Mouse (Mus musculus) megakaryocyte, adult 5-6 weeks (primary cell): ENCODE measurements at regions not wholly inside any gene's neighbourhood (a gene's known extent, or its start where the extent isn't known, plus 50 kb on each side); places are given as distances from the start of the nearest gene placed in this dataset.
"Not testable (repeated sequence)": the region's sequence is repeated elsewhere in the genome, so short reads cannot be mapped to it uniquely, and the experiment has no call there.

Source experiments
- ATAC-seq: 2 replicates; pipeline ENCODE4 v1.8.0; 2016; ENCODE audit warnings: mild to moderate bottlenecking, inconsistent platforms; ENCODE audit not compliant: poor library complexity, severe bottlenecking

DNA sequence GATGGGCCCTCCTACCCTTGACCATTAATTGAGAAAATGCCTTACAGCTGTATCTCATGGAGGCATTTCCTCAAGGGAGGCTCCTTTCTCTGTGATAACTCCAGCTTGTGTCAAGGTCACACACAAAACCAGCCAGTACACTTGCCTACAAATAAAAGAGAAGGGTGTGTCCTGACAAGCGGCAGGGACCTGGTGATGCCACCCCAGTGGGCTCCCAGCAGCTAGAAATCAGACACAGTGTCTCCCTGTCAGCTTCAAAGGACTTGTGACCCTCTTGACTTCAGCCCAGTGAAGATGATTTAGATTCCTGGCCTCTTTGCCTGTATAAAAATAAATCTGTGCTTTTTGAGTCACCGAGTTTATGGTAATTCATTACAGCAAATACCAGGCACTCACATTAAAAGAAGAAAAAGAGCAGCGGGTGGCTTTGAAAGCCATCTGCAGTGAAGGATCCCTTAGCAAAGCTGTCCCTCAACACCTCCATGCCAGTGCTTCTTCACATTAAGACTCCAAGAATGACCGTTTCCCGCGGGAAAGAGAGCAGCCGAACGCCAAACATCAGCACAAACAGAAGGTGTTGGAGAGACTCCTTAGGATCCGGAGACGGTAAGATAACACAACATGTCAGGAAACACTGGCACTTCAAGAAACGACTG is 273.5 kb downstream of the Gxylt1 start:
- ATAC-seq = peak; percentile 1; the same call in 1 of the 2 replicates

DNA sequence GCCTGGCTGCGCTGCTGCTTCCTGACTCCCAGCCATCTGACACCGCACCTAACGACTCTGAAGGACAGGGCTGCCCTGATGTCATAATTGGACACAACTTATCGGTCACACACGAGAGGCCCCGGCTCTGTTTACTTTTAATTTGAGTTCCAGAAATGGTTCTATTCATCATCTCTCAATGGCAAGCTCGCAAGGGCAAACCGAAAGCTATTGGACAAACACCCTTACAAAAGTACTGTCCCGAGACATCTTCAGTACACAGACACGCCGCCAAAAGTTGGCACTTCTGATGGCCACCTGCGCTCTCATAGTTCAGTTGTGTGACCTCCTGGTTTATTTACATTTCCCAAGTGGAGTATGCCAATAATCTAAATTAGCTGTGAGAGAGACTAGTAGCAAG is 274.9 kb downstream of the Gxylt1 start:
- no peak for ATAC-seq

DNA sequence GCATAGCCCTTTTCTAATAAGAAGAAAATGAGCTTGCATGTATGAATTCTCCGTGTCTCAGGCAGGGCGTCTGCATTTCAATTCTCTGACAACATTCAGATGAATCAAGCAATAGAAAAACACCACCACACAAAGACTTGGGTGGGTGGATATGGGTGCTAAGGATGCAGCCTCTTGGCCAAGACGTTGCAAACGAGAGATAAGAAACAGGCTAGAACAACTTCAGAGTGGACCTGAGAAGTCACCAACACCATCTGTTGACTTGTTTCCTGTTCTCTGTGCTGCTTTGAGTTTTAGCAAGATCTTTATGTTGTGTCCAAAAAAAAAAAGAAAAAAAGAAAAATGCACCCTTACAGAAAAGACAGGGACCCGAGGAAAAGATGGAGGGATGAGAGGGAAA is 277.0 kb downstream of the Gxylt1 start:
- no peak for ATAC-seq

DNA sequence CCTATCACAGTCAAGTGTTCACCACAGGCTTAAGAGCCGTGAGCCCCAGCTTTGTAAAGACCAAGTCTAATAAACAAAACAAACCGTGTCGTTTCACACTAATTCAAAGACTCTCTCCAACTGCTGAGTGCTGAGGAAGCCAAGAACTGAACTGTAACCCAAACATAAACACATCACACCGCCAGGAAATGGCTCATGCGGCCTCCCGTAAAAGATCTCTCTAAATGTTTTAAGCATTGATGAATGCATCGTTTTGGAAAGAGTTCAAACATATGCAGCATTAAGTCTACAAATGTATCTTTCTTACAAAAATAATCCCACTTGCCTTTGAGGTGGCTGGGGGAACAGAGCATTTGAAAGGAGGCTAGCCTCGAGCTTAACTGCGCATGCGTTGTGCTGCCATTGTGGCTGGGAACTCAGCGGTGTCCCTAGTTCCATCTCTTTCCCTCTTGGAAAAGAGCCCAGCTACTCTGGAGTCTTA is 280.7 kb downstream of the Gxylt1 start:
- no peak for ATAC-seq

DNA sequence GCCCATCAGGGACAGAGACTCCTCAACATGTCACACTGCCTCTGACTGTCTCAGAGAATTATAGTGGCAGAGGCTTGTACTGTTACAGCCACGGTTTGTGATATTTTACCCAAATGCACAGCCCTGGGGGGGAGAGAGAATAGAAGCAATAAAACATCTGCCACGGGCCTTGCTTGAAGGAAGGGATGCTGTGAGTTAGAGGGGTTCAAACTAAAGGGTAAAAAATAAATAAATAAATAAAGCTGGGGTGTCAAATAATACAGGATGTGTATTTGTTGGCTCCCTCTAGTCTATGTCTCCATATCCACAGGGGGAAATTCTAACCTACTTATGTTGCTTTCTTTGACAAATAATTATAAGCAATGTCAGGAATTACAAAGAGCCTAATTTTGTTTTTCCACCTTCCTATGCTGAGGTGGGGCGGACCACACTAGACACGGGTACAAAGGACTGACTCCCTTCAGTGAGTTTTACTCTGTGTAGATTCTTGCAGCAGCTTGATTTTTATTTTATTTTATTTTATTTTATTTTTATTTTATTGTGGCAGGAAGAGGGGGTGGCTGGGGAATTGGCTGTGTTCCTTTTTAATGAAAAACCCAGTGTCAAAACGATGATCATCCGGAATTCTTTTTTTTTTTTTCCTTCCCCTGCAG is 281.3 kb downstream of the Gxylt1 start:
- no peak for ATAC-seq

DNA sequence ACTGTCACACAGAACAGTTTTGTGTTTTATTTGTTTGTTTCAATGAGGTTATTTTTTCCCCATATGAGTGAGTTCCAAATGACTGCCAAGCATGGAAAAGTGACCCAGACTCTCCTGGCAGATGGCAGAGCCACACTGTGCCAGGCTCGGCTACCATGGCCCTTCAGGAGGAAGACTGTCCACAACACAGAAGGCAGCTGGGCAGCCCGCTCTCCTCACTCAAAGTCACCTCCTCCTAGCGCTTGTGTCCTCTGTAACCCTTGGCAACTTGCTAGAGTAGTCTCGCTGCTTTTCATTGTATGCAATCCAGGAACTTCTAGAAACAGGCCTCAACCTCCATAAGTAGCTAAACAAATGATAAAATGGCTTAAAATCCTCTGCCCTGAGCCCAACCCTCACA is 299.2 kb downstream of the Gxylt1 start:
- no peak for ATAC-seq

DNA sequence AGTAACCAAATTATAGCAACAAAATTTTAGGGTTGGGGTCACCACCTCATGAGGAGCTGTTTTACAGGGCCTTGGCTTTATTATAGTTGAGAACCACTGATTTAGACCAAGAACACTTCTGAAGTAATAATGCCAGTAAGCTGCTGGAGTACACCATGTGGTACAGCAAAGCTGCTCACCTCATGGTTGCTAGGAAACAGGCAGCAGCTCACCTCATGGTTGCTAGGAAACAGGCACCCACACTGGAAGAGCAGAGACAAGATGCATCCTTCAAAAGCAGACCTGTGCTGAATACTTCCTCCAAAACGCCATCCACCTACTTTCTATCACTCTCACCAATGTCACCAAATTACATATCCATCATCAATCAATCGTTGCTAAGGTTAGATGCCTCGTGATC is 300.0 kb downstream of the Gxylt1 start:
- ATAC-seq = no peak

GRCm38 (mm10) chr15:92973651-92974229 is 301.2 kb downstream of the Gxylt1 start:
- no peak for ATAC-seq

DNA sequence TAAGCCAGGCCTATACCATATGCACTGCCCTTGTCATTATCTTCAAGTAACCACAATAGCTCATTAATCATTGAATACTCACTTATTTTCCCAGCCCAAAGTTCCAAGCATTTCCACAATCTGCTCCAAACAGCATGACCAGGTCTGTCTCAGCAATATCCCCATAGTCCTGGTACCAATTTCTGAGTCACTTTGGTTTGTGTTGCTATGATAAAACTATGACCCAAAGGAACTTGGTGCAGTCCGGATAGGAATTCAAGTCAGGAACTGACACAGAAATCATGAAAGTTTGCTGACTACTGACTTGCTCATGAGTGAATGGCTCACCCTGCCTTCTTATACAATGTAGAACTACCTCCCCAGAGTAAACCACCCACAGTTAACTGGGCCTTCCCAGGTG is 309.4 kb downstream of the Gxylt1 start:
- ATAC-seq = no peak

DNA sequence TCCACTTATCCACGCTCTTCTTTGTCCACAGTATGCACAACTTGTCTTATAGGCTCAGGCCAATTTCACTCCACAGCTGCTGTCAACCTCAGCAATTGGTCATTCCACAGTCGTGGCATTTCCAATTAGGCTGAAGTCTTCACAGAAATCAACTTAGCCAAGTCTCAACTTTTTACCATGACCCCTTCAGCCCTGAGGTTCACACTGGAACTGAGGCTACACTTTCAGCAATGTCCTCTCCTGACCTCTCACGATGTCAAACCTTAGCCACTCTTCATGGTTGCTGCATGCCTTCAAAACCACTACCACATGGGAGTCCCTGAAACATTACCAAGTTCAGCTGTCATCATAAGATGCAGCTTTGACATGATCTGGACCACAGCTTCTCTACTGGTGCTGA is 310.1 kb downstream of the Gxylt1 start:
- no peak for ATAC-seq

DNA sequence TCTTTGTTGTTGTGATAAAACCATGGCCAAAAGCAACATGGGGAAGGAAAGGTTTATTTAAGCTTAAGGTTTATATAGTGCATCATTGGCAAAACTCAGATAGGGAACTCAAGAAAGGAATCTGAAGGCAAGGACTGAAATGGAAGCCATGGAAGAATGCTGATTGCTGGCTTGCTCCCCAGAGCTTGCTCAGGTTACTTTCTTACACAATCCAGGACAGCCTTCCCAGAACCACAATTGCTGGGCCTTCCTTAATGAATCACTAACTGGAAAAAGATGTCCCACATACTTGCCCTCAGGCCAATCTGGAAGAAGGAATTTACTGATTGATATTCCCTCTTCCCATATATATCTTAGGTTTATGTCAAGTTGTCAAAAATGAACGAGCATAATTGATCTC is 310.8 kb downstream of the Gxylt1 start:
- no peak for ATAC-seq

- not testable (repeated sequence) for ATAC-seq
These were observed 324.1 kb downstream of the Gxylt1 start for GRCm38 (mm10) chr15:92950912-92951311.

DNA sequence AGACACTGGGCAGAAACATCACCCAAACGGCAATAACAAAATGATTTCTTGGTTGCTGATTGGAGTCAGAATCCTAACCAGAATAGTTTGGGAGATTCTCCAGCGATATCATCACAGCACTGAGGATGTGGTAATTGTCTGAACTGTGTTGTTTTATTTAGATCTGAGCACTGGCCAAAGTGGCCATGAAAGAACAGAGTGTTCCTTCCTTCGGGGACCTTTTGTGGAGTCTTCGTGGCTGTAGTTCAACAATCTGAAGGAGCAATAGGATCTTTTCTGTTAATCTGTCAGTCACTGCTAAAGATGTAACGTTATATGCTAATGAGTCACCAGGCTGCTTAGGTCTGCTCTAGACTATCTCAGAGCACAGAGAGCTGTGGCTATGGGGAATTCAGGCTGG is 328.8 kb downstream of the Gxylt1 start:
- ATAC-seq = no peak

- no peak for ATAC-seq
These were observed 371.2 kb downstream of the Gxylt1 start for GRCm38 (mm10) chr15:92903821-92904220.

GRCm38 (mm10) chr15:92897277-92897676 is 377.7 kb downstream of the Gxylt1 start:
- ATAC-seq = no peak

DNA sequence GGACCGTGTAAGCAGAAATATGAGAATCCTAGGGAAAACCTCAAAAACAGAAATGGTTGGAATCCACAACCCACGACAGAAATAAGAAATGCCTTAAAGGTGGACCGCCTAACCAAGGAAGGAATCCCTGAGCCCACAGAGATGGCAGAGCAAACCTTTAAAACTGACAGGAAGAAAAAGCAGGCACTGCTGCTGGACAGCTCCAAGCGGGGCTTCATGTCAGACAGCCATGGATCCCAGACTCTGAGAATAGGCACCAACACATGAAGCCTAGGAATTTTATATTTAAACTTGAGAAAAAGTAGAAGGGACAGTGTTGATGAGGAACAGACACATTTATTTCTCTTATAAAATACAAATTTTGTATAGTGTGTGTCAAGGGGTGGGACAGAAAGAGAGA is 379.1 kb downstream of the Gxylt1 start:
- no peak for ATAC-seq

- no peak for ATAC-seq
These were observed 398.5 kb downstream of the Gxylt1 start for GRCm38 (mm10) chr15:92876438-92876837.

- ATAC-seq = no peak
These were observed 410.9 kb downstream of the Gxylt1 start for GRCm38 (mm10) chr15:92864106-92864505.

GRCm38 (mm10) chr15:92850854-92851253 is 424.1 kb downstream of the Gxylt1 start:
- ATAC-seq = no peak

GRCm38 (mm10) chr15:92840035-92840434 is 434.9 kb downstream of the Gxylt1 start:
- no peak for ATAC-seq

GRCm38 (mm10) chr15:92839611-92840010 is 435.4 kb downstream of the Gxylt1 start:
- no peak for ATAC-seq

DNA sequence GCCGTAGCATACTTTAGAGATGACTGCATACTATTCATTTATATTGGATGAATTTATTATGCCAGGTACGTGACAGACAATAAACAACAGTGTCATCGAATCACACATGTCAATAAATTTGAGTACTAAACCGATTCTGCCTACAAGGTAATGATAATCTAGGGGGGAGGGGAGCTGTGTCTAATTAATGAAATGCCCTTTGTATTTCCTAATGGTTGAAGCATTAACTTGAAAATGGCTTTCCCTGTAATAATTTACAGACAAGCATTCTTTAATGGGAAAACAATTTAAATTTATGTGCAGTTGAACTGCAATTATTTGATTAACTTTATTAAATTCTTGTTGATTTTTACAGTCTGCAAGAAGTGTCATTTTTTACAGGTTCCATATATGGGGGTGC is 429.5 kb downstream of the Pdzrn4 start:
- ATAC-seq = no peak
